Mouse (Mus musculus) kidney, embryonic 15.5 days (tissue): ENCODE measurements around the gene Smyd1. TPM values are rescaled to one million over a fixed set of nuclear protein-coding genes. Genes with fewer than 3 reads are reported as not detected.

Source experiments
- ATAC-seq: fragments of 200-750 bp; cut with Nextera tagmentation; replicated peaks from 2 replicates; pipeline ENCODE4 v1.8.0; 2017; ENCODE audit warnings: moderate TSS enrichment; ENCODE audit not compliant: low FRiP score
- H3K27ac ChIP-seq: fragments of 300-500 bp; sonication (generic); 2 replicates; pipeline ENCODE4 v1.5.1; 2015; ENCODE audit warnings: mild to moderate bottlenecking, inconsistent platforms
- H3K27me3 ChIP-seq: fragments of 300-500 bp; sonication (generic); 2 replicates; pipeline ENCODE4 v1.6.1; 2015; ENCODE audit warnings: inconsistent platforms
- H3K36me3 ChIP-seq: fragments of 300-500 bp; sonication (generic); 2 replicates; pipeline ENCODE4 v1.6.1; 2015; ENCODE audit warnings: inconsistent platforms
- H3K4me1 ChIP-seq: fragments of 300-500 bp; sonication (generic); 2 replicates; pipeline ENCODE4 v1.6.1; 2015; ENCODE audit warnings: inconsistent platforms
- H3K4me2 ChIP-seq: fragments of 300-500 bp; sonication (generic); 2 replicates; pipeline ENCODE4 v1.6.1; 2015; ENCODE audit warnings: moderate library complexity, mild to moderate bottlenecking, inconsistent platforms
- H3K4me3 ChIP-seq: fragments of 300-500 bp; sonication (generic); replicated peaks from 2 replicates; pipeline ENCODE4 v1.5.1; 2015; ENCODE audit warnings: mild to moderate bottlenecking, inconsistent platforms
- H3K9ac ChIP-seq: fragments of 300-500 bp; sonication (generic); 2 replicates; pipeline ENCODE4 v1.6.1; 2015; ENCODE audit warnings: mild to moderate bottlenecking, inconsistent platforms
- H3K9me3 ChIP-seq: fragments of 300-500 bp; sonication (generic); replicated peaks from 2 replicates; pipeline ENCODE4 v1.6.1; 2016; ENCODE audit warnings: inconsistent platforms
- WGBS: fragments of 180-500 bp; shearing (Covaris S2); methylation state at CpG from one replicate; pipeline ENCODE4 v1.1.7; 2015; ENCODE audit warnings: mixed read lengths; 5-methylcytosine and 5-hydroxymethylcytosine counted together
- polyA plus RNA-seq: library from polyadenylated mRNA; unstranded; fragments of >200 nt; fragmentation: Nextera tagmentation; extraction: Ambion mirVana; gene quantifications from 2 replicates; pipeline ENCODE4 v1.2.1, GENCODE M21; 2015

The Smyd1 gene
- polyA plus RNA-seq, 1 experiment from 2014 or later, result 0.82 TPM

DNA sequence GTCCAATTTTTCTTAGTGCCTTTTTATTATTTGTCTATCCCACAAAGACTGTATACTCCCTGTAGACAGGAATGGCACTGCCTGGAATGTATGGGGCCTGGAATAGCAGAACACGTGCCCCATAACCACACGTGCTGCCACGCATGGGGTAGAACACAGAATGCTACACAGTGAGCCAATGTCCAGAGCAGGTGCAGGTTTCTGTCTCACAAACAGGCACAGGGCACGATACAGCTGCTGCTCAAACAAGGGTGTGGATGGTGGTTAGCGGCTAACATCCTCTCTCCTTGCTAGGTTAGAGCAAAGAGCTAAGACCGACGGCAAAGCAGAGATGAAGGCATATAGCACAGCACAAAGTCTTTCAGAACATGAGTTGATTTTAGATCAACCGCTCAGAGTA, 14.5 kb downstream of the Smyd1 start:
- H3K9me3 ChIP-seq, result no peaks in the 10 kb centered on the region
- 89% methylated on average over 8 of the region's 8 CpGs for WGBS
- no peak for ATAC-seq
- H3K27ac ChIP-seq, result no peak overlapping the region
- no peak overlapping the region for H3K4me3 ChIP-seq
- H3K27me3 ChIP-seq, result no peaks in the 10 kb centered on the region
- no peaks in the 10 kb centered on the region for H3K36me3 ChIP-seq
- H3K9ac ChIP-seq, result no peak overlapping the region
- H3K4me2 ChIP-seq, result no peak overlapping the region
- H3K4me1 ChIP-seq, result no peaks in the 10 kb centered on the region

DNA sequence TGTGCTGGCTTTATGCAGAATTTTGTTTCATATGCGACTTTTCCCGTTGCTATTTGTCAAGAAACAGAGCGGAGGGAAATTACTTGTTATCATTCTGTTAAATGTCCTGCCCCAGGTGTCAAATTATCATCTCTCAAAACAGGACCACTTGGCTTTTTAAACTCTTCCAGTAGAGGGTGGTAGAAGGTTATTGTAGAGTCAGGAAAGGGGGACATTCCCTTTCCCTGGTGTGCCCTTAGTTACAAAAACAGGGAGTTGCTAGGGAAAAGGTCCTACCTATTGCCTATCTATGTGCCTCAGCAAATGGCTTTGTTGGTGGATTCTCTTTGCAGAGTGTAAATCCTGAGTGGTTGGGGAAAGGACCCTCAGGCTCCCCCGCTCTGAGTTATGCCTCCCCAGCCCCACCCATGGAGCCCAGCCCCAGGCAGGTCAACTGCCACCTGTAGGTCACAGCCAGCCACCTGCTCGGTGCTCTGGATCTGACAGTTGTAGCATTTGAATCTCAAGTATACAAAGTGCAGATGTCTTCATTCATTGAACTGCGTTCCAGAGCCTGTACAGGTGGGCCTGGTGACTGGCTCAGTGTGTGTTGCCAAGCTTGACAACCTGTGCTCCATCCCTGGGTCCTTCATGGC, 19.8 kb downstream of the Smyd1 start:
- no peak overlapping the region for H3K9ac ChIP-seq
- no peak for ATAC-seq
- no peaks in the 10 kb centered on the region for H3K4me1 ChIP-seq
- no peak overlapping the region for H3K4me2 ChIP-seq
- H3K27ac ChIP-seq, result no peak overlapping the region
- 63% methylated on average over 6 of the region's 6 CpGs for WGBS
- H3K27me3 ChIP-seq, result no peaks in the 10 kb centered on the region
- H3K4me3 ChIP-seq, result no peak overlapping the region
- no peaks in the 10 kb centered on the region for H3K36me3 ChIP-seq
- no peaks in the 10 kb centered on the region for H3K9me3 ChIP-seq

- Histone ChIP-seq H3K9ac (no peak overlapping the region), H3K4me2 (no peak overlapping the region), H3K4me1 (no peaks in the 10 kb centered on the region), H3K9me3 (no peaks in the 10 kb centered on the region), H3K27me3 (no peaks in the 10 kb centered on the region), H3K27ac (no peak overlapping the region), H3K36me3 (no peaks in the 10 kb centered on the region), H3K4me3 (no peak overlapping the region)
- ATAC-seq, result no peak
- 42% methylated on average over 3 of the region's 3 CpGs for WGBS
Measured at GRCm38 (mm10) chr6:71298751-71299150, 23.3 kb downstream of the Smyd1 start.

DNA sequence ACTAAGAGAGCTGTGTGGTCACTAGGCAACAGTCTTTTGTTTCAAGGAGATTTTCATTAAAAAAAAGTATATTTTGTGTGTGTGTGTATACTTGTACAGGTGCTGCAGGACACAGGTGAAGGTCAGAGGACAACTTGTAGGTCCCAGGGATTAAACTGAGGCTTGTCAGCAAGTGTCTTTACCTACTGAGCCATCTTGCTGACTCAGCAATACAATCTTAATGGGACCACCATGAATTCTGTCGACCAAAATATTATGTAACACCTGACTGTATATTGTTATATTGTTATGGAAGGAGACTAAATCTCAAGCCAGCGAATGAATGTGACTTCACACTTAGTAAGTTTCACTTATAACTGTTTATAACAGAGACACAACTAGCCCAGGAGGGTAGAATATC, 24.0 kb downstream of the Smyd1 start:
- 64% methylated on average over 2 of the region's 2 CpGs for WGBS
- Histone ChIP-seq H3K4me3 (no peak overlapping the region), H3K27ac (no peak overlapping the region), H3K4me2 (no peak overlapping the region), H3K9ac (no peak overlapping the region), H3K4me1 (no peaks in the 10 kb centered on the region), H3K27me3 (no peaks in the 10 kb centered on the region), H3K9me3 (no peaks in the 10 kb centered on the region), H3K36me3 (no peaks in the 10 kb centered on the region)
- no peak for ATAC-seq

GRCm38 (mm10) chr6:71295303-71295702, 26.7 kb downstream of the Smyd1 start:
- no peak overlapping the region for H3K4me3 ChIP-seq
- H3K36me3 ChIP-seq, result no peaks in the 10 kb centered on the region
- H3K9me3 ChIP-seq, result no peaks in the 10 kb centered on the region
- no peak overlapping the region for H3K27ac ChIP-seq
- no peaks in the 10 kb centered on the region for H3K27me3 ChIP-seq
- 77% methylated on average over 6 of the region's 6 CpGs for WGBS
- ATAC-seq, result no peak
- H3K9ac ChIP-seq, result no peak overlapping the region
- no peak overlapping the region for H3K4me2 ChIP-seq
- no peaks in the 10 kb centered on the region for H3K4me1 ChIP-seq

- no peaks in the 10 kb centered on the region for H3K4me1 ChIP-seq
- ATAC-seq, result no peak
- H3K4me2 ChIP-seq, result no peak overlapping the region
- H3K27ac ChIP-seq, result no peak overlapping the region
- H3K4me3 ChIP-seq, result no peak overlapping the region
- no peaks in the 10 kb centered on the region for H3K27me3 ChIP-seq
- H3K36me3 ChIP-seq, result no peaks in the 10 kb centered on the region
- H3K9me3 ChIP-seq, result no peaks in the 10 kb centered on the region
- no peak overlapping the region for H3K9ac ChIP-seq
- 89% methylated on average over 14 of the region's 14 CpGs for WGBS
Measured at GRCm38 (mm10) chr6:71293509-71293908, 28.5 kb downstream of the Smyd1 start.

- Histone ChIP-seq H3K36me3 (peaks cover 9% of the 10 kb centered on the region), H3K27me3 (no peaks in the 10 kb centered on the region), H3K9me3 (no peaks in the 10 kb centered on the region), H3K4me3 (no peak overlapping the region), H3K27ac (no peak overlapping the region), H3K4me1 (no peaks in the 10 kb centered on the region), H3K4me2 (no peak overlapping the region), H3K9ac (no peak overlapping the region)
- ATAC-seq, result no peak
- WGBS, result 65% methylated on average over 1 of the region's 1 CpGs
Measured at GRCm38 (mm10) chr6:71279418-71279817, 42.6 kb downstream of the Smyd1 start.

DNA sequence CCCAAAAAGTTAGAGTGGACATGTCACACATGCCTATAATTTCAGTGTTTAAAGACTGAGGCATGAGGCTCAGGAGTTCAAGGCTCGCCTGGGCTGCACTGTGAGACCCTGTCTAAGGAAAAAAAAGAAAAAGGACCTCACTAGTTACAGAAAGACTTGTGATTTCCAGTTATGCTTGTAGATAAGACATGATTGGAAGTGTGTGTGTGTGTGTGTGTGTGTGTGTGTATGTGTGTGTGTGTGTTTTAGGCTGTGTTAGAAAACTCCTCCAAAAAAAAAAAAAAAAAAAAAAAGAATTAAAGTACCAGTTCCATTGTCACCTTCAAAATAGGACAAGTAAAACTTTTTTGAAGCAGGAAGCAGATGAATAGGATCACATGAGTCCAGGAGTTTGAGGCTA, 47.4 kb downstream of the Smyd1 start:
- 83% methylated on average over 1 of the region's 1 CpGs for WGBS
- H3K27ac ChIP-seq, result no peak overlapping the region
- H3K9ac ChIP-seq, result no peak overlapping the region
- no peaks in the 10 kb centered on the region for H3K36me3 ChIP-seq
- no peaks in the 10 kb centered on the region for H3K9me3 ChIP-seq
- no peak for ATAC-seq
- H3K27me3 ChIP-seq, result no peaks in the 10 kb centered on the region
- H3K4me2 ChIP-seq, result no peak overlapping the region
- no peak overlapping the region for H3K4me3 ChIP-seq
- peaks cover 15% of the 10 kb centered on the region for H3K4me1 ChIP-seq

- no peaks in the 10 kb centered on the region for H3K9me3 ChIP-seq
- H3K9ac ChIP-seq, result no peak overlapping the region
- WGBS, result 83% methylated on average over 1 of the region's 1 CpGs
- H3K36me3 ChIP-seq, result no peaks in the 10 kb centered on the region
- peaks cover 15% of the 10 kb centered on the region for H3K4me1 ChIP-seq
- ATAC-seq, result no peak
- H3K27ac ChIP-seq, result no peak overlapping the region
- no peak overlapping the region for H3K4me3 ChIP-seq
- H3K27me3 ChIP-seq, result no peaks in the 10 kb centered on the region
- H3K4me2 ChIP-seq, result no peak overlapping the region
Measured at GRCm38 (mm10) chr6:71273715-71274114, 48.3 kb downstream of the Smyd1 start.

GRCm38 (mm10) chr6:71272316-71272741, 49.7 kb downstream of the Smyd1 start:
- H3K4me3 ChIP-seq, result peak overlapping the region; percentile 90
- peak overlapping the region; percentile 65 for H3K4me2 ChIP-seq
- H3K36me3 ChIP-seq, result no peaks in the 10 kb centered on the region
- ATAC-seq, result 0 out of 2 replicates have a peak, but pooled peaks have one; percentile 8
- peak overlapping the region; percentile 98 for H3K27ac ChIP-seq
- peaks cover 15% of the 10 kb centered on the region for H3K4me1 ChIP-seq
- H3K9me3 ChIP-seq, result no peaks in the 10 kb centered on the region
- H3K9ac ChIP-seq, result peak overlapping the region; percentile 99
- WGBS, result under 1% methylated on average over 11 of the region's 11 CpGs
- H3K27me3 ChIP-seq, result no peaks in the 10 kb centered on the region

DNA sequence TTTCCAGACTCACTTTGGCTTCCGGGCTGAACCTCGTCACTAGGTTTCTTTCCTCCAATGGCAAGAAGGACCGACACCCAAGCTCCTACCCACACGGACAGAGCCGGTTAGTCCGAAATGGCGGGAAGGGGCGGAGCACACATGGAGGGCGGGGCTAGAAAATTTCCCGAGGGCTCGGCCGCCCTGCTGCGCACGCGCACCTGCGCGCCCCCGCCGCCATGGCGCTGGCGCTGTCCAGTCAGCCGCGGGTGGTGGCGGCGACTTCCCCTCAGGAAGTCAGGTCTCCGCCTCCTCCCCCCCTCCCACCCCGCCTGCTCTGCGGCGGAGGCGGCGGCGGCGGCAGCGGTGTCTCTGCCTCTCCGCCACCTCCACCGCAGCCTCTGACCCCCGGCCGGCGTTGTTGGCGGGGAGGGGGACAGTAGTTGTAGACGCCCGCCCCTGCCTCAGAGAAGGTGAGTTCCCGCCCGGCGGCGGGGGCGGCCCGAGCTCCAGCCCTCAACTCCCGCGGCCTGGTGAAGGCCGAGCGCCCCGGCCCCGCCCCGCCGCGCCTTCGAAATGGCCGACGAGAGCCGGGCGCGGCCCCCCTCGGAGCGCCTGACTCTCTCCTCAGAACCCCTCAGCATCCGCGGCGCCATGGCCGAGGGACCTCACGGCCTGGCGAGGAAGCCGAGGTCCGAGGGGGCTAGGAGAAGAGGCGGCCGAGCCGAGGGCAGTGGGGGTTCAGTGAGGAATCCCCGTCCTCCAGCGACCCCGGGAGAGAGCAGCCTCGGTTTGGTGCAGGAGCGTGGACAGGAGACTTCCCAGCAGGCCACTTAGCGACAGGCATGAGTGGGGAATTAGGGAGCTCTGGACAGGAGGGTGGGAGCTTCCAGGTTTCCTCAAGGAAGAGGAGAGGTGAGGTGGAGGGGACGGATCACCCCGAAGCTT, 50.4 kb downstream of the Smyd1 start, which contains the start of gene Krcc1:
Krcc1 (plus strand) TSS at position 289 of the 927 bp plus-strand sequence.
- Histone ChIP-seq H3K27ac (peak within 1 kb of the TSS; percentile 98), H3K9me3 (no peaks in the 10 kb centered on the region), H3K4me2 (peak within 1 kb of the TSS; percentile 65), H3K4me3 (peak within 1 kb of the TSS; percentile 90), H3K36me3 (no peaks in the 10 kb centered on the region), H3K4me1 (peaks cover 15% of the 10 kb centered on the region), H3K27me3 (no peaks in the 10 kb centered on the region), H3K9ac (peak within 1 kb of the TSS; percentile 99)
- ATAC-seq, result peak; percentile 95
- WGBS, result under 1% methylated on average over 70 of the region's 84 CpGs

GRCm38 (mm10) chr6:71271057-71271388, 51.0 kb downstream of the Smyd1 start:
- Histone ChIP-seq H3K4me2 (peak overlapping the region; percentile 65), H3K27ac (peak overlapping the region; percentile 89), H3K4me1 (peaks cover 15% of the 10 kb centered on the region), H3K4me3 (peak overlapping the region; percentile 90), H3K9ac (peak overlapping the region; percentile 2; the same call in 1 of the 2 replicates), H3K9me3 (no peaks in the 10 kb centered on the region), H3K27me3 (no peaks in the 10 kb centered on the region), H3K36me3 (no peaks in the 10 kb centered on the region)
- peak; percentile 44 for ATAC-seq
- WGBS, result 2% methylated on average over 8 of the region's 8 CpGs
